Mouse (Mus musculus): ENCODE data around the gene Gm9780. TPM values are rescaled to one million over a fixed set of nuclear protein-coding genes. Genes with fewer than 3 reads are reported as not detected.
"Not testable (repeated sequence)": the region's sequence is repeated elsewhere in the genome, so short reads cannot be mapped to it uniquely, and the experiment has no call there.

Gm9780 gene
- total RNA-seq (2017): not detected in 2 replicates

DNA sequence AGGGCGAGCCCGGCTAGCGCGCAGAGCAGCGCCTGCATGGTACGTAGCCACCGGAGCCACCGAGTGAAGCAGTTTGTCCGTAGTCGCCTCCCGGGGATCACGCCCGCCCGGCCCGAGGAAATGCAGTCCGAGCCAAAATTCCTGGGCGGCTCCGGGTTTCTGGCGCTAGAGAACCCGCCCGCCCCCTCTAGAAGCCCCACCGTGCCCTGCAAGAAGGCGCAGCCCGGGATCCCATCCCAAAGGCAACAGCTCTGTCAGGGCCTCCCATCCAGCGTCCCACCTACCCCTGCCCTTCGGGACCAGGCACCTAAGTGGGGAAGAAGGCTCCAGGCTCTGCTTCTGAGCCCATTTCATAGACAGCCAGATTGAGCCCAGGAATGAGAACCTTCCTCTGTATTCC is at the start of gene Gm9780:
Gm9780 (minus strand) TSS at position 101 of the 400 bp plus-strand sequence.
- not testable (repeated sequence) for ATAC-seq (replicated peaks; ENCODE audit: low read depth, poor library complexity, severe bottlenecking)

DNA sequence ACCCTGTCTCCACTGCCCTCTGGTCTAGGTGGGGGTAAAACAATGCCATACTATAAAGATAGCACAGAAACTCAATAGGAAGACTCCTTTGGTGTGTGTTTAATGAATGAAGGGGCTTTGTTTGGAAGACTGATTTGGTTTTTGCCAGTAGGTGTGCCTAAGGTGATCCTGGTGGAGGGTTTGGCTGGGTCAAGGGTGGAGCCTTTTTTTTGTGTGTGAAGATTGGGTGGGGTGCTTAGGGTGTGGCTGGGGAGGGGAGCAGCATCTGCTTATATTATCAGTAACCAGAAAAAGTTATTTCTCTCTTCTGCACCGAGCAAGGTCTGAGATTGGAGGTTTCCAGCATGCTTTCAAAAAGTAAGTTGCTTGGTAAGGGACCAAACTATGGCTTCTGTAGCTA is 39.5 kb upstream of the Gm9780 start, which contains the start of gene Cphx3:
Cphx3 (plus strand) TSS at position 301 of the 400 bp plus-strand sequence.
- ATAC-seq (replicated peaks; ENCODE audit: low read depth, poor library complexity, severe bottlenecking): not testable (repeated sequence)

DNA sequence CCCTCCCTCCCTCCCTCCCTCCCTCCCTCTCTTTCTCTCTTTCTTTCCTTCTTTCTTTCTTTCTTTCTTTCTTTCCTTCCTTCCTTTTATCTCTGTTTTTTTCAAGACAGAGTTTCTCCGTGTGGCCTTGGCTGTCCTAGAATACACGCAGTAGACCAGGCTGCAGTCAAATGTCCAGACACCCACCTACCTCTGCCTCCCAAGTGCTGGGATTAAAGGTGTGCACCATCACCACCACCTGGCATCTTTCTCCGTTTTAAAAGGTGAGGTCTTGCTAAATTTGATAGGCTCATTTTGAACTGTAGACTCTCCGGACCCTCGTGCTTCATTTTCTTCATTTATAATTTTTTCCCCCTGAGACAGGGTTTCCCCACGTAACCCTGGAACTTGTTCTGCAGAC is 38.7 kb upstream of the Gm9780 start, which contains the start of gene Cphx2:
Cphx2 (plus strand) TSS at position 301 of the 400 bp plus-strand sequence.
- ATAC-seq (replicated peaks; ENCODE audit: low read depth, poor library complexity, severe bottlenecking): not testable (repeated sequence)

DNA sequence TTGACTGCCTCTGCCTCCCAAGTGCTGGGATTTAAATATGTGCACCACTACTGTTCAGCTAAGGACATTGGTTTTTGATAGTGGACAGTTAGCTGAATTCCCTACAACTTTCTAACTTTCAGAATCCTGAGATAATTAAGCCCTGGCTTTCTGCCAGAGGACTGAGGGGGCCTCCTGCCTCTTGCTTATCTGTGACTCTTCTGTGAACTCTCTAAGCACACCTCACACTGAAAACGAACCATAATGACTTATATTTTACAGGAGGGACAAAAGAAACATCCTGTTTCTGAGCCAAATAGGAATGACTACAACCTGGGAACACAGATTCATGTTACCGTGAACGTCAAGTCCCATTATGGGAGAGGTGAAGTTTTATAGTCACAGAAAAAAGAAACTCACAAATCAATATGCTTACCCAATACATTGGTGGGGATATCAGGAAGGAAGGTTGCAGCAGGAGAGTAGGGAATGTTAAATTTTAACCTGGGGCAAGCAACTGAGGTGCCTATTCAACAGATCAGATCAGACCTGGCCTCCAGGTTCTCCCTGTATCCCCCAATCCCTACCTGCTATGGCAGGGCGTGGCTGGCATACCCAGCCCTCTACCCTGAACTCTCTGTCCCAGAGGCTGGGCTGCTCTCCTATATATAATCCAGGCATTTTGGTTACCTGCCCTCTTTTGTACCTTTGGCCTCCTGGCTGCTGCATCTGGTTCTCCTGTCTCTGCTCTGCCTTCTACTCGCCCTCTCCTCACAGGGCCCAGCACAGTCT is 34.3 kb upstream of the Gm9780 start:
- not testable (repeated sequence) for ATAC-seq (replicated peaks; ENCODE audit: low read depth, poor library complexity, severe bottlenecking)

DNA sequence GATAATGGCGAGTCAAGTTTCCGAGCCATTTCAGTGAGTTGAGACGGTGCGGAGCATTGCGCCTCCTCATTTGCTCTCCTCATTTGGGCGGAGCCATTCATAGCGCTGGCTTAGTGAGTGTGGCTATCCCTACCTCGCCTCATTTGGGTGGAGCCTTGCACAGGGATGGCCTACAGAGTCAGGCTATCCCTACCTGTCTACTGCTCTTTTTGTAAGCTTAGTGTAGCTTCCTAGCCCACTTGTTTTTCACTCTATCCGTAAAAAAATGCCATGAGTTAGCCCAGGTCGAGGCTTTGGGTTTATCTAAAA is 24.8 kb upstream of the Gm9780 start, which contains the start of gene Tmem254c:
Tmem254c (minus strand) TSS at position 31 of the 309 bp plus-strand sequence.
- peak; percentile 91 for ATAC-seq (replicated peaks; ENCODE audit: low read depth, poor library complexity, severe bottlenecking)

DNA sequence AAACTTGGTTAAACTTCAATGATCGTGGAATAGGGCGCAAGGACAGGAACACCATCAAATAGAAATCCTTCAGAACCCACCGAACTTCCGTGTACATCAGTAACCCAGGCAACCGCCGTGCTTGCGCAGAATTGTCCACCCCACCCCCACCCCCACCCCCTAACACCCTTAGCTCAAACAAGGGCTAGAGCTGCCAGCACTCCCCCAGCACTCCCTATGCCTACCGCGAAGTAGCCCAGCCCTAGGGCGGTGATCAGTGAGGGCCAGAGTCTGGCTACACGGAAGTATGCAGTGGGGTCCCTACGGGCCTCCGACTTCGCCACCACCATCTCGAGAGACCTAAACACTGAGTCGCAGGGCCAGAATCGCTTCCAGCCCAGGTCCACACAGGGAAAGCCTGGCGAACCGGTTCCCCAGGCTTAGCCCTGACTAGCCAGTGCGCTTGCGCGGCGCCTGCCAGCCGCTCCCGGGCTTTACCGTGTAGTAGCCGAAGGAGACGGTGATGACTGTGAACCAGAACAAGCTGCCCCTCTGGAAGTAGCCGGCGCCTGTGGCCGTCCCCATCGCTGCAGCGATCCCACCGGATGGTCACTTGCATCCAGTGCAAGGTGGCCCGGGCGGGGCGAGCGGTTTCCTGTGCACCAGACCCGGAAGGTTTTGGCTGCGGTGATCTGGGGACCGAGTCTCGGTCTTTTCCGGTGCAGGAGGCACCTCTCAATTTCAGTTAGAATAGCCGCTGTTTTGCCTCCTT is 24.2 kb upstream of the Gm9780 start:
- ATAC-seq (replicated peaks; ENCODE audit: low read depth, poor library complexity, severe bottlenecking): peak; percentile 76

DNA sequence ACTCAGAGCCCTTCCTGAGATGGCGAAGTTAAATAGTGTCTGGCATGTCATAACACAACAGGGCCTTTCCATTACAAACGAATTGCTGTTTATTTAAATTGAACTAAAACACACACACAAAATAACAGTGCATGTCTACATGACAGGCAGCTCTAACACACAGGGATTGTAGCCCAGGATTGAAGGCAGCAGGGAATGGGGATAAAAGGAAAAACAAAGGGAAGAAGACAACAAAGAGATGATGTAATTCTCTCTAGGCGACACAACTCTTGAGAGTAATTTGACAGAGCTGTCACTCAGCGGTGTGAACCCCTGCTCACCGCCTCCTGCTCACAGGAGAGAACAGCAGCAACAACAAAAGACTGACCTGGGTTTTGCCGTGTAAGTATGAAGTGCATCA is 16.9 kb upstream of the Gm9780 start:
- ATAC-seq (replicated peaks; ENCODE audit: low read depth, poor library complexity, severe bottlenecking): not testable (repeated sequence)

DNA sequence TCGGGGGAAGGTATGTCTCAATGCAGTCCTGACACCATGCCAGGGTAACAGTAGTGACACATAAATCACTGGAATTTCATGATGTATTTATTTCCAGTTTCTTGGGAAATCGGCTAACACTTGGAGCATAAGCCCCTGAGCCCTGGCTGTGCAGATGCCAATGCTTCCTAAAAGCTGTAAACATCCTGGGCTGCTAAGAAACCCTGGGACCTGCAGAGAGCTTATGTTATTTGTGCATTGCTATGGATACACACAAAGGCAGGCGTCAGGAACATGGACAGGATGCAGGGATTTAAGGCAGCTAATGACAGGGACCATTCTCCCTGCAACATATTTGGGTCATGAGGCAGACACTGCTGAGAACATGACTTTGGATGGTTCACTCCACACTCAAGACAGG is 15.7 kb upstream of the Gm9780 start:
- not testable (repeated sequence) for ATAC-seq (replicated peaks; ENCODE audit: low read depth, poor library complexity, severe bottlenecking)

DNA sequence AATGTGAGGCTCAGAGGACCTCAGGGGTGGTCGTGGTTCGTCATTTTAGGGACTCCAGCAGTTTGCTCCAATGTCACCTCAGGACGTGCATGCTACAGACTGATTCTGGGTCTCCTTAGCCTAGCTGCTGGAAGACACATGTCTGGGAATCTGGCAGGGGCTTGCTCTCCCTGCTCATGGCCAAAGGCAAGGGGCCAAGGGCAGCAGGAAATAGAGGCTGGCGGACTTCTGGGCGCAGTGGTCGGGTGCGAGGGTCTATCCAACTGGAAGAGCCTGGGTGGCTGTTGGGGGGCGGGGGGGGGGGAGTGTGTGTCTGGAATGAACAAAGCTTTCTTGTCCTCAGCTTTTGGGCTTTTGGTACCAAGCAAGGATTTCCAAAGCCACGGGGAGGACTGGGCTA is 6.3 kb upstream of the Gm9780 start:
- not testable (repeated sequence) for ATAC-seq (replicated peaks; ENCODE audit: low read depth, poor library complexity, severe bottlenecking)

DNA sequence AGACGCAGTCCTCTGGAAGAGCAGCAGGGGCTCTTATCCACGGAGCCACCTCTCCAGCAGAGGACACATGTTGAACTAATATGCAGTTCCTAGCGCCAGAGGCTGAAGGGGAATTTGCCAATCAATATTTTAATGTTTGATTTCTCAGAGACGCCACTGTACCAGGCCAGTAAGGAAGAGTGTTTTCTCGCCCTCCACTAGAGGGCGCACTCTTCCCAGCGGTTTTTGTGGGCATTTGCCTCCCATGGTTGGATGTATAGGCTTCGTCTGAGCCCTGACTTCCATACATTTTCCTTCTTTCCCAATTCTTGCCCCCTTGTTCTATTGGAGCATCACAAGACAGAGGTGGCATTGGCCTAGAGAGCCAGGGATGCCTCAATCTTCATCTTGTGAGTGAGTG is 4.5 kb upstream of the Gm9780 start:
- ATAC-seq (replicated peaks; ENCODE audit: low read depth, poor library complexity, severe bottlenecking): peak; percentile 84

DNA sequence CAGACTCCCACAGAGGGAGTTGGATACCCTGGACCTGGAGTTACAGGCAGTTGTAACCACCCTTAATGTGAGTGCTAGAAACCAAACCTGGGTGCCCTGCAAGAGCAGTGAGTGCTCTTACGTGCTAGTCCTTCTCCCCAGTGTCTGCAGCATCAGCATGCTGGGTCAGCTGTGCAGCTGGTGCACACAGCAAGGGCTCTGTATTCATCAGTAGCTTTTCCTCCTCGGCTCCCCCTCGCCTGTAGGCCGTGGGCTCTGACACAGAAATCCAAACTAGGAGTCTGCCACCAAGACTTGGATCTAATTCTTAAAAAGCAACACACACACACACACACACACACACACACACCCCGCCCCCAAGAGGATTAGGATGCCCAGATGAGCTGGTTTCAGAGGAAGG is 2.5 kb upstream of the Gm9780 start:
- not testable (repeated sequence) for ATAC-seq (replicated peaks; ENCODE audit: low read depth, poor library complexity, severe bottlenecking)

DNA sequence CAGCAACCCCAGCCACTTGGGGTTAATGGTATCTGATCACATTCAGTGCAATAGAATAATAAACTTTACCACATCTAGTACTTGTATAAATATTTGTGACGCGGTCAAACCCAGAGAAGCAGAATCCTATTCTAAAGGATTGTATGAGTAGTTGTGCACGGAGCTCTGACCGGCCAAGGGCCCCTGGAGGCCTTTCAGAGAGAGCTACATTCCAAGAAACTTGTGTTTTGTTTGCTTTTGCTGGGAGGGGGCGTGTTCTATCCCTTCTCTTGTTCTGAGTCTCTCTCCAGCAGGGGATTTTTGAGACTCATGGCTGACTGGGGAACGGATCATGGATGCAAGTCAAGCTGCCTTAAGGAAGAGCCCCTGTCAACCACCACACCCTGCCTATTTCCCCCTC is 7.1 kb downstream of the Gm9780 start:
- ATAC-seq (replicated peaks; ENCODE audit: low read depth, poor library complexity, severe bottlenecking): not testable (repeated sequence)

DNA sequence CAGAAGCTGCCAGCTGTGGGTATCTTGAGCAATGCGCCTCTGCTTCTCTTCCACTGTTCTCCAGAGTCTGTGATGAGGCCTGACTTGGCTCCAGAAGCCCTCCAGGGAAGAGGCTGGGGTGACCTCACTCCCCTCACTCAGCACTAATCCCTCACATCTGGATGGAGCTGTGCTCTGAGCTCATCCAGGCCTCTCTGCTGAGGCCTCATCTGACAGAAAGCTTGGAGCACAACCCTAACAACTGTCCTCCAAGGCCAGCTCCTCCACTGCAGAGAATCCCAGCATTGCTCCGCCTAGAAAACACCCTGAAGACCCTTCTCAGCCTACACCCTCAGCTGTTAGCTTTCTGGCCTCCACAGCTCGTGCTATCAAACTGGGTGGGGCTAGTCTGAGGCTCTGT is 8.1 kb downstream of the Gm9780 start:
- ATAC-seq (replicated peaks; ENCODE audit: low read depth, poor library complexity, severe bottlenecking): not testable (repeated sequence)

DNA sequence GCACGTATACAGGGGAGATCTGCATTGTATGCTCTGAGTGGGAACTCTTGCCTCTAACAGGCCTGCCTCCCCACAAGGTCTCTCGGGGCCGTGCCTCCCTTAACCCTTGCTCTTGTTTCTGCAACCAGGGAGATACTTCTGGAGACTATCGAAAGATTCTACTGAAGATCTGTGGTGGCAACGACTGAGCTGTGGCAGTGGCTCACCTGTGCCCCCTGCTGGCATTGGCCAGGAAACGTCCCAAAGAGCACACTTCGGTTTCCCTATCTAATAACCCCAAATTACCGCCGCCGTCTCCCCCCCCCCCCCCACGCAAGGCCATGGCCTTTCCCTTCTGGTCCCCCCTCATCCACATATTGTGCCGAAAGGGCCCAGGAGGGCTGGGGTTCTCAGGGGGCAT is 16.9 kb downstream of the Gm9780 start:
- peak; percentile 73 for ATAC-seq (replicated peaks; ENCODE audit: low read depth, poor library complexity, severe bottlenecking)

DNA sequence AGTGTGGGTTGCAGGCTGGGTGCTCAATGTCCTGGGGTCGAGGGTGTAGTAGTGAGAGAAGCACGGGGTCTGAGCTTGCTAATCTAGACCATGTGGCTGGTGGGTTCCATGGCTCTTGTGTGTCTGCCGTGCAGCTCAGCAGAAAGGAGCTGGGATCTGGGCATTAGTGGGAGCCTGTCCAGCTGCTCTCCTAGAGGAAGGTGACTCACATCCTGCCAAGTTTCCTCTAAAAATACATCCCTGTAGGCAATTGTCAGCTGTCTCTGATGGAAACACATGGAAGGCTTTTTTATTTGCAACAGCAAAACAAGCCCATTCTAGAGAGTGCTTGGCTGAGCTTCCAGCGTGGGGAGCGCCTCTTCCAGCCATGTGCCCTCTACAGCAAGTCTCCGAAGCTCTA is 19.7 kb downstream of the Gm9780 start:
- ATAC-seq (replicated peaks; ENCODE audit: low read depth, poor library complexity, severe bottlenecking): not testable (repeated sequence)

DNA sequence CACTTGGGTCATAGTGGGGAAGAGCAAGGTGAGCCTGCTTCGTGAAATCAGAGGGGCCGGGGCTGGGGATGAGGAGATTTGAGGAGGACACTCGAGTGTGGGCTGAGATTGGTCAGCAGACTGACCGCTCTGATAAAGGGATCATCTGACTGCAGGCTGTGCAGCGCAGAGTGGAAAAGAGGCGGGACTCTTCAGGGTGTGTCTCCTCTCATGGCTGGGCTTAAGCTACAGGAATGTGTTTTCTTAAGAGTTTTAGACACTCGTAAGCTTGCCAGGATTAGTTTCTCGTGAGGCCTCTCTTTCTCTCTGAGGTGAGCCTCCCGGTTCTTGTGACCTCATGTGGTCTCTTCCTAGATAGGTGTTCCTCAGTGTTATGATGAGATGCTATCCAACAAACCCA is 21.0 kb downstream of the Gm9780 start:
- not testable (repeated sequence) for ATAC-seq (replicated peaks; ENCODE audit: low read depth, poor library complexity, severe bottlenecking)

DNA sequence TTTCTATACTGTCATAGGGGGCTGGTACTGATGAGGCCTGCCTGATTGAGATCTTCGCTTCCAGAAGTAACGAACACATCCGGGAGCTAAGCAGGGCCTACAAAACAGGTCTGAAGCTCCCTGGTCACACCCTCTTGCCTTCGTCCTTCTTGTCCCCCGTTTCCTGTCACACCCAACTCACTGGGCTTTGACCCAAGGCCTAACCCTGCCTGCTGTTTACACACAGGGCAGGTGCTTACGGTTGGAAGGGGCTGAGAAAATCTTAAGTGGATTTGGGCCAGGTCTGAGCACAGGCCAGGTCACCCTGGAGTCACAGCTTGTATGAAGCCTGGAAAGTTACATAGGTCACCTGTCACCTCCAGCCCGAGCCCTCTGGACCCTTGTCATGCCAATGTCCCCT is 26.1 kb downstream of the Gm9780 start:
- ATAC-seq (replicated peaks; ENCODE audit: low read depth, poor library complexity, severe bottlenecking): not testable (repeated sequence)

DNA sequence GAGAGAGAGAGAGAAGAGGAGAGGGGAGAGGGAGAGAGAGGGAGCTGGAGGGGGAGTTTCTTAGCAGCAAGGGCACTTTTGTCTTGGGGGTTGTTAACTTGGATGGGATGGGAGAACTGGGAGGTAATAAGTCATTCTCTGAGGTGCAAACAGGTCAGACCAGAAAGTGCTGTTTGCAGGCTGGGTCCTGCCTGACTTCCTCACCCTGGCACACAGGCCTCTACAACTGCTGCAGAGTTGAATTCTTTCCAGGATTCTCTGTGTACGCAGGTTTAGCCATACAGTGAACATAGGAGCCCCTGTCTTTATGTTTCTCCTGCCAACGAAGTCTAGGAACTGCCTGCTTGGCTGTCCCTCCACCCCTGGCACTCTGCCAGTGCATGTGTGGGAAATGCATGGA is 35.0 kb downstream of the Gm9780 start:
- ATAC-seq (replicated peaks; ENCODE audit: low read depth, poor library complexity, severe bottlenecking): not testable (repeated sequence)

DNA sequence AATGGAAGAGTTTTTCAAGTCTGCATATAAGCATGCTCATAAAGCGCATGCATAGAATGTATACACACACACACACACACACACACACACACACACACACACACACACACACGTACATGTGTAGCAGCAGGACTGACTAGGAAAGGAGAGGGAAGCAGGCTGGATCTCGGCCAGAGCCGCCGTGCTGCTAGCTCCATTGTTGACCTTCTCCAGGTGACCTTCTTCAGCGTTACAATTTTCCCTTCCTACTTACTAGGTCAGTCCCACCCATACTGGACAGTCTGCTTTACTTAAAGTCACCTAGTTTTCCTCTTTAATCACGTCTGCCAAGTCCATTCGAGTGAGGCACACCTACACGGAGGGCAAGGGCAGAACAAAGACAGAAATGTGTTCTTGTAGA is 60.6 kb downstream of the Gm9780 start:
- ATAC-seq (replicated peaks; ENCODE audit: low read depth, poor library complexity, severe bottlenecking): not testable (repeated sequence)

DNA sequence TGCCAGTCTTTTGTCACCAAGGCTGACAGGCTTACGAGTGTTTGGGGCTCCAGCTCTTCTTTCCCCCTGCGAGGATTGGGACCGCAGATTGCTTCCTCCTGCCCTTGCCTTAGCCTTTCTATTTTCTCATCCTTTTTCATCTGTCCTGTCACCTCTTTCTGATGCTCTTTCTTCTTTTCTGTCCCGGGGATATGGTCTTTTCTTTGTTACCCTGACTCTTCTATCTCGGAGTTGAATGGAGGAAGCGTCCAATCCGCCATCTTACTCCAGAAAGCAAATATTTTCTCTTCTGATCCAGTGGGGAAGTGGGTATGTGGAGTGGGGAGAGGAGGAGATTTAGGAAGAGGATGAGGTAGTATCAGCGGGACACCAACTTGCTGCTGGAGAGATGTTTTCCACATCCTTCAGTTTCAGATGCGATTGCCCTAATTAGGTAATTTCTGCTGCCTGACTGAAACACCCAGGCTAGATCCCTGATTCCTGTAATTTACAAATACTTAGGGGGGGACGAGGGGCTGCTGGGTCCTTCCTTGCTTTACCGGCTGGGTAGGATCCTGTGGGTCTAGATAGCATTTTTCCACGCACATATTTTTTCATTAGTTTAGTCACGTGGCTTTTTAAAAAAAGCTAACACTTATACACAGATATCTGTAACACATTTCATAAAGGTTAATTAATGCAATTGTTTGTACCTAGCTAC is 63.1 kb downstream of the Gm9780 start:
- not testable (repeated sequence) for ATAC-seq (replicated peaks; ENCODE audit: low read depth, poor library complexity, severe bottlenecking)
